Mouse (Mus musculus): Measurements from ENCODE around the gene Gramd1b. TPM values are rescaled to one million over a fixed set of nuclear protein-coding genes. Genes with fewer than 3 reads are reported as not detected.
A peak's percentile ranks its signal among the peaks of the same experiment; 100 is the strongest.

Gramd1b gene
- polyA plus RNA-seq, 1 experiment from 2014 or later = 2.2 TPM

DNA sequence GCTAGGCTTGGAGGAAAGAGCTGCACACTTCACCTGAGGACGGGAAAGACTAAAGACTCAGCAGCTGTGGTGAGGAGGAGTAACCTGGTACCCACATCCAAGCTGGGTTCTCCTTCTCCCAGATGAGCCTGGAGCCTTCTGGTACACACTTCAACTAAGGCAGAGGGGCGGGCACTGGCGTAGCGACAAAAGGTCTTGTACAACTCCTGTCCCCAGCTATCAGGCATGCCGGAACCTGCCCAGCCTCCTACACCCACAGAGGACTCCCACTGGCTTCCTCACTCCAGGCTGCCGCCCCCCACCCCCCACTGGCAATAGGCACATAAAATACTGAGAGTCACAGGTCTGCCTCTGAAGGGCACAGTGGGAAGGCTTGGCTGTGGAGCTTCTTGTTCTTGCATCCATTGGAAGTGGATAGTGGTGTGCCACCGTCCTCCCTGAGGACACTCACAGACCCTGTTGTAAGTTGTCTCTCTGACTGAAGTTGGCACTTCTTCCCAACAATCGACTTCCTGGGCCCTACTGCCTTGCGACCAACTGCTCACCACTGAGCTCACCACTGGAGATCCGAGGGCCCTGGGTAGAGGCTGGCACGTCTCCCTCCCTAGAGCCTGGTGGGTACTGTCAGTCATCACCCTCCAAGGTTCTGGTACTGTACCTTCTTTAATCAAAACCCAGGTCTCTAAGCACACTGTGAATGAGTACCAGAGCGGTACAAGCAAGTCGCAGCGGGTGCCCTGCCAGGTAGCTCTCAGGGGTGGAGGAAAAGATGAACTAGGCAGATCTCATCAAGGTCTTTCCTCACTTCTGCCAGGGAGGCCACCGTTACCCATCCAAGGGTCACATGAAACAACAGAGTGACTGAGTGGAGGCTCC, 199.5 kb downstream of the Gramd1b start:
- Histone ChIP-seq H3K27me3 (replicated peaks; ENCODE audit: insufficient read depth, low read length) (no peaks in the 10 kb centered on the region), H3K9ac (replicated peaks; ENCODE audit: low read depth) (no peak overlapping the region), H3K36me3 (ENCODE audit: insufficient read depth, low read length) (no peaks in the 10 kb centered on the region), H3K4me3 (ENCODE audit: low read depth, low read length) (no peak overlapping the region), H3K9me3 (ENCODE audit: low read length) (no peaks in the 10 kb centered on the region), H3K27ac (ENCODE audit: low read length) (no peak overlapping the region), H3K4me1 (ENCODE audit: insufficient read depth, low read depth, low read length) (no peaks in the 10 kb centered on the region), H3K4me2 (replicated peaks; ENCODE audit: low read depth, low read length) (no peak overlapping the region)
- no peak for TF ChIP-seq CTCF (IDR thresholded peaks at IDR 0.05)
- ATAC-seq (no peak), DNase-seq (ENCODE audit: low spot score) (no peak)
- WGBS = 80% methylated on average over 15 of the region's 15 CpGs

DNA sequence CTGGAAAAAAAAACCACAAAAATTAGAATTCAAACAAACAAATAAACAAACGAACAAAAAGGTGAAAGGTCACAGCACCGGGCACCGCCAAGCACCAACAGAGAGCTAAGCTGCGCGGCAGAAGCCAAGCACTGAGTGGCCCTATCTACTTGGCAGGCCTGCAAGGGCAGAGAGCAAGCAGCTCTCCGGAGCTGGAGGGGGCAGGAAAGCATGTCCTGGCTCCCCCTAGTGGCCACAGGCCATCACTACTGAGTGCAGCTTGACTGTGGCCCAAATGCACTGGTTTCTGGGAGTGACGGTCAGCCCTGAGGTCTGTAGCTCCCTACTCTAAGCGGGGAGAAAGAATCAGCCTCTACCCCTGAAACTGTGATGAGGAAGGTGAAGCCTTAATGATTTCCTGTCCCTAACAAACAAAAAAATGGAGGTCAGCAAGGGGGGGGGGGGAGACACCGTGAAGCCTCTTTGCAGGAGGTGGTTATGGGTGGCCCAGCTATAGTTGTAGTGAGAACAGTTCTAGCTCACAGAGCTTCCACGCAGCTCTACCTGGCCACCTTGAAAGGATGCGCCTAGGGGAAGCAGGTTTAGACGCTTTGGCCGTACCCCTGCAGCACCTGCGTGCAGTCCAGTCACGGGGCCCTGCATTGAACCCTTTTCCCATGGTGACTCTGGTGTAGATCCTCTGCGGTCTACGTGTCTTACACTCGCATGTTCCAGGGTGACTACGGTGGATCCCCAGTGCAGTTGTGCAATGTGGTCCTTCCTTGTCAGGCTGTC, 200.4 kb downstream of the Gramd1b start:
- no peak overlapping the region for H3K4me2 ChIP-seq (replicated peaks; ENCODE audit: low read depth, low read length)
- H3K9me3 ChIP-seq (ENCODE audit: low read length) = no peaks in the 10 kb centered on the region
- H3K36me3 ChIP-seq (ENCODE audit: insufficient read depth, low read length) = no peaks in the 10 kb centered on the region
- DNase-seq (ENCODE audit: low spot score) = peak; percentile 95
- H3K4me1 ChIP-seq (ENCODE audit: insufficient read depth, low read depth, low read length) = no peaks in the 10 kb centered on the region
- H3K27me3 ChIP-seq (replicated peaks; ENCODE audit: insufficient read depth, low read length) = no peaks in the 10 kb centered on the region
- no peak overlapping the region for H3K27ac ChIP-seq (ENCODE audit: low read length)
- WGBS = 56% methylated on average over 19 of the region's 19 CpGs
- no peak overlapping the region for H3K9ac ChIP-seq (replicated peaks; ENCODE audit: low read depth)
- peak; percentile 93 for ATAC-seq
- TF ChIP-seq EP300 (IDR thresholded peaks at IDR 0.05) (no peak), CTCF (IDR thresholded peaks at IDR 0.05) (peak; percentile 99)
- H3K4me3 ChIP-seq (ENCODE audit: low read depth, low read length) = no peak overlapping the region

GRCm38 (mm10) chr9:40326260-40326915, 204.8 kb downstream of the Gramd1b start:
- no peak overlapping the region for H3K4me2 ChIP-seq (replicated peaks; ENCODE audit: low read depth, low read length)
- WGBS = 46% methylated on average over 7 of the region's 7 CpGs

DNA sequence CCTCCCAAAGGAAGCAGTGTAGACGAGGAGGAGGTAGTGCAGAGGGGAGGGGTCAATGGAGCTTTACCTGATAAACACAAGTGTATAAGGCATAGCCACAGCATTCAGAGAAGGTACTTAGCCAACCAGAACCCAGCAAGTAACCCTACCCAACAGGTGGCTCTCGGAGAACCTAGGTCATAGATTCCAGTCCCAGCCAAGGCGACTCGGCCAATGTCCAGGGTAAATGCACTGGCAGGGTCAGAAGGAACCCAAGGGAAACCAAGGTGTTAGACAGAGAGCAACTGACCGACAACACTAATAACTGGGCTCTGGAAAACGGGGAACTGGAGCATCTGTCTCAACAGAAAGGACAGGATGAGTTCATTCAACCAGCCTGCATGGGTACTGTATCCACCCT, 206.4 kb downstream of the Gramd1b start:
- Histone ChIP-seq H3K36me3 (ENCODE audit: insufficient read depth, low read length) (no peaks in the 10 kb centered on the region), H3K9ac (replicated peaks; ENCODE audit: low read depth) (no peak overlapping the region), H3K4me1 (ENCODE audit: insufficient read depth, low read depth, low read length) (peaks cover 16% of the 10 kb centered on the region; the same call in 1 of the 2 replicates), H3K27me3 (replicated peaks; ENCODE audit: insufficient read depth, low read length) (no peaks in the 10 kb centered on the region), H3K4me3 (ENCODE audit: low read depth, low read length) (no peak overlapping the region), H3K9me3 (ENCODE audit: low read length) (no peaks in the 10 kb centered on the region), H3K27ac (ENCODE audit: low read length) (no peak overlapping the region), H3K4me2 (replicated peaks; ENCODE audit: low read depth, low read length) (no peak overlapping the region)
- no peak for ATAC-seq
- DNase-seq (ENCODE audit: low spot score) = no peak
- WGBS = 79% methylated on average over 6 of the region's 6 CpGs
- no peak for TF ChIP-seq CTCF (IDR thresholded peaks at IDR 0.05)

More at GRCm38 (mm10) chr9:40326260-40326915, 204.8 kb downstream of the Gramd1b start:
- no peaks in the 10 kb centered on the region for H3K36me3 ChIP-seq (ENCODE audit: insufficient read depth, low read length)
- H3K27ac ChIP-seq (ENCODE audit: low read length) = no peak overlapping the region
- DNase-seq (ENCODE audit: low spot score) (no peak), ATAC-seq (no peak)
- H3K9ac ChIP-seq (replicated peaks; ENCODE audit: low read depth) = no peak overlapping the region
- TF ChIP-seq CTCF (IDR thresholded peaks at IDR 0.05) (no peak), EP300 (IDR thresholded peaks at IDR 0.05) (no peak)
- no peaks in the 10 kb centered on the region for H3K27me3 ChIP-seq (replicated peaks; ENCODE audit: insufficient read depth, low read length)
- no peak overlapping the region for H3K4me3 ChIP-seq (ENCODE audit: low read depth, low read length)
- peaks cover 5% of the 10 kb centered on the region; the same call in 1 of the 2 replicates for H3K4me1 ChIP-seq (ENCODE audit: insufficient read depth, low read depth, low read length)
- no peaks in the 10 kb centered on the region for H3K9me3 ChIP-seq (ENCODE audit: low read length)

DNA sequence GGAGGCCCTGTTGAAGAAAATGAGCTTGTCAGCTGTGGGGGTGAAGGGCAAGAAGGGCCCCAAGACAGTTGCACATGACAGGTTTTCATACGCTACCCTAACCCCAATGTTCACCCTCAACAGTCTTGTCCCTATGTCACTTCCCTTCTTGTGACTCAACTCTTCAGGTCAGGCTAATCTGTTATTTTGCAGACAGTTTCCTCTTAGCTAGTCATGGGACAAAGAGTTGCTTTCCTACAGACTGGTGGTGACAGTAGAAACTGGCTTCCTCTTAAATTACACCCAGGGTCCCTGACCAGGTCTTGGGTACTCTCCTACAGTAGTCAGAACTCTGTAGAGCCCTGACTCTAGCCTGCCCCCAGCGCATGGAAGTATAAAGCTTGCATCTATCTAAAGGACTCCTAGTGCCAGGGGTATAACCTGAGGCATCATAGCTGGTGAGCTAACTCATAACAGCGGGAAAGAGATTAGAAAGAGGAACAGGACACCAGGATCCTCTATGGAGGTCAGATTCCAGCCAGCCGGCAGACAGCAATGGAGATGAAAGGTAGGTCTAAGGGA, 206.9 kb downstream of the Gramd1b start:
- 91% methylated on average over 4 of the region's 4 CpGs for WGBS
- ATAC-seq (no peak), DNase-seq (ENCODE audit: low spot score) (no peak)
- H3K4me1 ChIP-seq (ENCODE audit: insufficient read depth, low read depth, low read length) = peaks cover 16% of the 10 kb centered on the region; the same call in 1 of the 2 replicates
- no peak overlapping the region for H3K9ac ChIP-seq (replicated peaks; ENCODE audit: low read depth)
- no peaks in the 10 kb centered on the region for H3K9me3 ChIP-seq (ENCODE audit: low read length)
- no peak overlapping the region for H3K27ac ChIP-seq (ENCODE audit: low read length)
- no peak overlapping the region for H3K4me3 ChIP-seq (ENCODE audit: low read depth, low read length)
- TF ChIP-seq EP300 (IDR thresholded peaks at IDR 0.05) (no peak), CTCF (IDR thresholded peaks at IDR 0.05) (no peak)
- no peak overlapping the region for H3K4me2 ChIP-seq (replicated peaks; ENCODE audit: low read depth, low read length)
- H3K36me3 ChIP-seq (ENCODE audit: insufficient read depth, low read length) = no peaks in the 10 kb centered on the region
- no peaks in the 10 kb centered on the region for H3K27me3 ChIP-seq (replicated peaks; ENCODE audit: insufficient read depth, low read length)

- H3K4me3 ChIP-seq (ENCODE audit: low read depth, low read length) = no peak overlapping the region
- H3K4me1 ChIP-seq (ENCODE audit: insufficient read depth, low read depth, low read length) = peaks cover 16% of the 10 kb centered on the region; the same call in 1 of the 2 replicates
- 72% methylated on average over 6 of the region's 6 CpGs for WGBS
- no peak overlapping the region for H3K27ac ChIP-seq (ENCODE audit: low read length)
- no peak for TF ChIP-seq CTCF (IDR thresholded peaks at IDR 0.05)
- no peak for TF ChIP-seq EP300 (IDR thresholded peaks at IDR 0.05)
- ATAC-seq = no peak
- no peaks in the 10 kb centered on the region for H3K36me3 ChIP-seq (ENCODE audit: insufficient read depth, low read length)
- no peaks in the 10 kb centered on the region for H3K27me3 ChIP-seq (replicated peaks; ENCODE audit: insufficient read depth, low read length)
- no peak for DNase-seq (ENCODE audit: low spot score)
- no peak overlapping the region for H3K9ac ChIP-seq (replicated peaks; ENCODE audit: low read depth)
- no peaks in the 10 kb centered on the region for H3K9me3 ChIP-seq (ENCODE audit: low read length)
- no peak overlapping the region for H3K4me2 ChIP-seq (replicated peaks; ENCODE audit: low read depth, low read length)
Measured at GRCm38 (mm10) chr9:40323773-40324172, 207.4 kb downstream of the Gramd1b start.
